Mouse (Mus musculus): ENCODE data around the gene Grcc10. TPM values are rescaled to one million over a fixed set of nuclear protein-coding genes. Genes with fewer than 3 reads are reported as not detected.

The Grcc10 gene
- polyA plus RNA-seq, 1 experiment from 2014 or later = 440 TPM

DNA sequence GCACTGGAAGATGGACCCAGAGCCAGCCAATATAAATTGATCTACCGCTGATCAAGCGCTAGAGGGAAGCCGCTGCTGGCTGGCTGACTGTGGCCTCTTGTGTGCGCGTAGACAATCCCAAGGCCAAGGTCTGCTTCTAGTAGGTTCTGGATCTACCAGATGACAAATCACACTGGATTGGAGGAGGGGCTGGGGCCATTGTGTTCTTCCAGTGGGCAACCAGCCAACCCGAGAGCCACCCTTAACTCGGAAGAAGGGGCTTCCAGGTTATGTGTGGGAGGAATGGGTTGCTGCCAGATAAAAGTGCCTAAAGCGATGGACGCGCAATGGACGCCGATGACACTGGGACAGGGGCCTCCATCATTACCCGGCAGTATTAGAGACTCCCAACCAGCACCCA lies 23.2 kb downstream of the Grcc10 start:
- 68% methylated on average over 13 of the region's 13 CpGs for WGBS
- H3K9me3 ChIP-seq (ENCODE audit: control insufficient read depth, low read length) = no peaks in the 10 kb centered on the region
- H3K4me2 ChIP-seq (ENCODE audit: low read length) = peak overlapping the region; percentile 45
- H3K4me1 ChIP-seq (replicated peaks; ENCODE audit: control insufficient read depth, insufficient read depth, low read length) = peaks cover 8% of the 10 kb centered on the region
- no peaks in the 10 kb centered on the region for H3K27me3 ChIP-seq (replicated peaks; ENCODE audit: control insufficient read depth, insufficient read depth, low read length)
- no peak for DNase-seq (ENCODE audit: low spot score)
- no peak; the same call in 1 of the 2 replicates for ATAC-seq (replicated peaks; ENCODE audit: low FRiP score, low TSS enrichment, low read depth)
- peak overlapping the region; percentile 37 for H3K4me3 ChIP-seq (ENCODE audit: low read depth, low read length)
- peak overlapping the region; percentile 83 for H3K27ac ChIP-seq (ENCODE audit: low read depth)
- H3K9ac ChIP-seq (ENCODE audit: low read length) = peak overlapping the region; percentile 53
- peaks cover 42% of the 10 kb centered on the region for H3K36me3 ChIP-seq (ENCODE audit: control insufficient read depth, insufficient read depth, low read length)

DNA sequence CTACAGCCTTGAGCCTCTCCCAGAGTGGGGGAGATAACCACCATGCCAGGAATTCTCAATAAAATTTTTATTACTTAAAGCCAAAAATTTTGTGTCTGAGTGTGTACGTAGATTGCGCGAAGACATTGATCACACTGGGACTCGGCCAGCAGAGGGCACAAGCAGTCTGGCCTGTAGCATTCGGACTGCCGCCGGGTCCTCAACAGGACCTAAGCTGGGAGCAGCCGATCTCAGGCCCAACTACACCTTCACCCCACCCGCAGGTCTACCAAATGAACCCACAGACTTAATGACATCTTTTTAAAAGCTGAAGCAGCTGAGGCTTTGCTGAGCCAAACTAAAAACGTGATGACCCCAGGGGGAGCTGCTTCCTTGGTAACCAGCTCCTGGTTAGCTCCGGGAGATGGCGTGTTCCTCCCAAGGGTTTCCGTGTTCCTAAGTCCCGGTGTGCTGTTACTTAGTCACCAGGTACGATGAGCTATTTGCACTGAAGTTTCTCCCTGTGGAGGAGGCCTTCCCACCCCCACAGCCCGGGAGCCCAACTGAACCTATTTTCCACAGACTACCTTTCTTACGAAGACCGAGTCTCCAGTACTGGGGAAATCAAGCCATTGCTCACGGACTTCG lies 24.2 kb downstream of the Grcc10 start:
- WGBS = 60% methylated on average over 20 of the region's 20 CpGs
- Histone ChIP-seq H3K27ac (ENCODE audit: low read depth) (peak overlapping the region; percentile 83), H3K9me3 (ENCODE audit: control insufficient read depth, low read length) (no peaks in the 10 kb centered on the region), H3K4me2 (ENCODE audit: low read length) (peak overlapping the region; percentile 45), H3K4me1 (replicated peaks; ENCODE audit: control insufficient read depth, insufficient read depth, low read length) (peaks cover 8% of the 10 kb centered on the region), H3K36me3 (ENCODE audit: control insufficient read depth, insufficient read depth, low read length) (peaks cover 42% of the 10 kb centered on the region), H3K27me3 (replicated peaks; ENCODE audit: control insufficient read depth, insufficient read depth, low read length) (no peaks in the 10 kb centered on the region), H3K4me3 (ENCODE audit: low read depth, low read length) (peak overlapping the region; percentile 37), H3K9ac (ENCODE audit: low read length) (peak overlapping the region; percentile 53)
- ATAC-seq (replicated peaks; ENCODE audit: low FRiP score, low TSS enrichment, low read depth) (no peak), DNase-seq (ENCODE audit: low spot score) (peak; percentile 77)

DNA sequence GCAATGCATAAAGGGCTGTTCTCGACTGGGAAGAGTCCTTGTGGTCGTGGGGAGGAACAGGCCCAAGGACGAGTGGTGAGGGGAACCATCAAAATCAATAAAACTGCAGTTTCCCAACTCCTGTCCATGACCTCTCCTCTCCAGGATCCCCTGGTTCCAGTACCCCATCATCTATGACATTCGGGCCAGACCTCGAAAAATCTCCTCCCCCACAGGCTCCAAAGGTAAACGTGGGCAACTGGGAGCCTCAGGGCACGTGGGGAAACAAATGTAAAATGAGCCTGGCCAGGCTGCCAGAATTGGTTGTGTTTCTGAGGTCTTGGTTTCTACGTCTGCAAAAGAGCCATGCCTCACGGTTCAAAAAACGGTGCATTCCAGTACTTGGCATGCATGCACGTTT lies 28.3 kb downstream of the Grcc10 start:
- H3K4me1 ChIP-seq (replicated peaks; ENCODE audit: control insufficient read depth, insufficient read depth, low read length) = peaks cover 21% of the 10 kb centered on the region
- H3K9ac ChIP-seq (ENCODE audit: low read length) = peak overlapping the region; percentile 96
- H3K36me3 ChIP-seq (ENCODE audit: control insufficient read depth, insufficient read depth, low read length) = peaks cover 59% of the 10 kb centered on the region
- WGBS = 11% methylated on average over 11 of the region's 11 CpGs
- H3K27ac ChIP-seq (ENCODE audit: low read depth) = 0 out of 2 replicates have a peak overlapping the region, but pooled peaks have one; percentile 82
- DNase-seq (ENCODE audit: low spot score) (no peak), ATAC-seq (replicated peaks; ENCODE audit: low FRiP score, low TSS enrichment, low read depth) (no peak)
- H3K9me3 ChIP-seq (ENCODE audit: control insufficient read depth, low read length) = no peaks in the 10 kb centered on the region
- peak overlapping the region; percentile 95 for H3K4me3 ChIP-seq (ENCODE audit: low read depth, low read length)
- H3K27me3 ChIP-seq (replicated peaks; ENCODE audit: control insufficient read depth, insufficient read depth, low read length) = no peaks in the 10 kb centered on the region
- peak overlapping the region; percentile 61 for H3K4me2 ChIP-seq (ENCODE audit: low read length)

DNA sequence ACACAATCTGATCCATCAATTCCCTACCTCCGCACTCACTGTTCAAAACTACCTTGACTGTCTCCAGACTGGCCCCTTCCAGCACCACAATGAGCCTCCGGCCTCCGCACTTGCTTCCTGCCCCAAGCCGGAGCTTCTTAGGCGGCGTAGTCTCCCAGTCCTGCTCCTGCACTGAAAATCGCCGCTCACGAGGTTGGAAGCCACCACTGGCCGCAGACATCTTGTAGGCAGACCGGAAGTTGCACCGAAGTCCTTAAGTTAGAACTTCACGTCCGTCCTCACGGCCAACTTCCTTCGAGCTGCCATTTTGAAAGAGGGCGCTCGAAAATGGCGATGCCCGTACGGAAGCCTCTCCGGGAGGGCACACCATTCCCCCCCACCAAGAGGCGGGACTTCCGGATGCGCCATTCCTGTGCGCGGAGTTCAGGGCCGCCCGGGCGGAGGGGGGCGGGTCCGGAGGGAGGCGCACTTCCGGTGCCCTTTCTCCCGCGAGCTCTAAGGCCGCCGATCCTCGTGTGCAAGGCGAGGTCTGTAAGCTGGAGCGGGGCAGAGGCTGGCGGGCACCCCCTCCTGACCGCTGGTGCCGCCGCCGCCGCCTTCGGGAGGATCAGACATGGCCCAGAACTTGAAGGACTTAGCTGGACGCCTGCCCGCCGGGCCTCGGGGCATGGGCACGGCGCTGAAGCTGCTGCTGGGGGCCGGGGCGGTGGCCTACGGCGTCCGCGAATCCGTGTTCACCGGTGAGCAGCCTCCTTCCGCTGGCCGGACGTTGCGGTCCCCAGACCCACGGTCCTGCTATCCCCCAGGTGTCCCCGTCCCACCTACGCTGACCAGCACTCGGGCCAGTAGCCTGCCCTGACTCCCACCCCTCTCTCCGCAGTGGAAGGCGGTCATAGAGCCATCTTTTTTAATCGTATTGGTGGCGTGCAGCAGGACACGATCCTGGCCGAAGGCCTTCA lies 29.1 kb downstream of the Grcc10 start, which contains the start of the genes Emg1 and Phb2:
Emg1 (minus strand) TSS at position 355 of the 959 bp plus-strand sequence.
Phb2 (plus strand) TSS at position 513 of the 959 bp plus-strand sequence.
- no peaks in the 10 kb centered on the region for H3K27me3 ChIP-seq (replicated peaks; ENCODE audit: control insufficient read depth, insufficient read depth, low read length)
- peak within 1 kb of the TSS; percentile 82 for H3K27ac ChIP-seq (ENCODE audit: low read depth)
- peaks cover 21% of the 10 kb centered on the region for H3K4me1 ChIP-seq (replicated peaks; ENCODE audit: control insufficient read depth, insufficient read depth, low read length)
- ATAC-seq (replicated peaks; ENCODE audit: low FRiP score, low TSS enrichment, low read depth) (peak; percentile 95), DNase-seq (ENCODE audit: low spot score) (peak; percentile 98)
- H3K4me3 ChIP-seq (ENCODE audit: low read depth, low read length) = peak within 1 kb of the TSS; percentile 95
- peak within 1 kb of the TSS; percentile 61 for H3K4me2 ChIP-seq (ENCODE audit: low read length)
- peaks cover 60% of the 10 kb centered on the region for H3K36me3 ChIP-seq (ENCODE audit: control insufficient read depth, insufficient read depth, low read length)
- under 1% methylated on average over 66 of the region's 76 CpGs for WGBS
- peak within 1 kb of the TSS; percentile 96 for H3K9ac ChIP-seq (ENCODE audit: low read length)
- no peaks in the 10 kb centered on the region for H3K9me3 ChIP-seq (ENCODE audit: control insufficient read depth, low read length)

DNA sequence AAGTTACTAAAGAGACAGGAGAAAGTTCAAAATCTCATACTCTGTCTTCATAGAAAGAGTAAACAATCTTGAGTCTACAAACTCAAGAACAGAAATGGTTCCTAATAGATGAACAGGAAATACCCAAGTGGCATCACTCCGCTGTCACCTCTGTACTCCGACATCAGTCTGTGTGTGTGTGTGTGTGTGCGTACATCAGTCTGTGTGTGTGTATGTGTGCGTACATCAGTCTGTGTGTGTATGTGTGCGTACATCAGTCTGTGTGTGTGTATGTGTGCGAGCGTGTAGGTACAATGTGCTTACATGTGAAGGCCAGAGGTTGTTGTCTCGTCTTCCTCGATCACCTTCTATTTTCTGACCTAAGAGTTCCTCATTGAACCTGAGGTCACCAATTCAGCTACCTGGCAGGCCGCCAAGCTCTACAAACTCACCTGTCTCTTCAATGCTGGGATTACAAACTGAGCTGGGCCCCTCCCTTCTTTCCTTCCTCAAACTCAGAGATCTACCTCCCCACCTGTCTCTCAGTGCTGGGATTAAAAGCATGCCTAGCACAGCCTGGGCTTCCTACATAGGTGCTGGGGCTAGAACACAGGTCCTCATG lies 32.8 kb downstream of the Grcc10 start:
- Histone ChIP-seq H3K9ac (ENCODE audit: low read length) (no peak overlapping the region), H3K4me1 (replicated peaks; ENCODE audit: control insufficient read depth, insufficient read depth, low read length) (peaks cover 15% of the 10 kb centered on the region), H3K27ac (ENCODE audit: low read depth) (no peak overlapping the region), H3K4me3 (ENCODE audit: low read depth, low read length) (no peak overlapping the region), H3K27me3 (replicated peaks; ENCODE audit: control insufficient read depth, insufficient read depth, low read length) (no peaks in the 10 kb centered on the region), H3K36me3 (ENCODE audit: control insufficient read depth, insufficient read depth, low read length) (peaks cover 61% of the 10 kb centered on the region), H3K9me3 (ENCODE audit: control insufficient read depth, low read length) (no peaks in the 10 kb centered on the region), H3K4me2 (ENCODE audit: low read length) (no peak overlapping the region)
- DNase-seq (ENCODE audit: low spot score) = no peak
- WGBS = 93% methylated on average over 10 of the region's 10 CpGs
- ATAC-seq (replicated peaks; ENCODE audit: low FRiP score, low TSS enrichment, low read depth) = no peak

DNA sequence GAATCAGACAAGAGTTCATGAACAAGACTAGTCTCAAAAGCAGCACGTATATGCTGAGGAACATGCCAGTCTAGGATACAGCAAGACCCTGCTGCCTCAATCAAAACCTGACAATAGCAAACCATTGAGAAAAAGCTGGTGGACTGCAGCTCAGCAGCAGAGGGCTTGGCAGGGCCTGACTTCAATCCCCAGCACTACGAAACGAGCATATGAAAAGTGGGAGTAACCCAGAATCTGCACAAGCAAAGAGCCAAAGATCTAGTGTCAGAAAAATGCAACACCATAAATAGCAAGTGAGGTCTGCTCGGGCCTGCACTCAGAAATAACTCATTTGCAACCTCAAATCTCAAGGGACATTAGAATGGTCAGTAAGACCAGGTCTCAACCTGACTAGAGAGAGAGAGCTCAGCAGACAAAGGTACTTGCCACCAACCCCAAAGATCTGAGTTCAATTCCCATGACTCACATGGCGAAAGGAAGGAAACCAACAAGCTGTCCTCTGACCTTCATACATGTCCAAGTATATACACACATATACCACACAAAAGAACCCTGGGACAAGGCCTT lies 35.0 kb downstream of the Grcc10 start:
- 86% methylated on average over 5 of the region's 5 CpGs for WGBS
- Histone ChIP-seq H3K36me3 (ENCODE audit: control insufficient read depth, insufficient read depth, low read length) (peaks cover 83% of the 10 kb centered on the region), H3K9ac (ENCODE audit: low read length) (no peak overlapping the region), H3K9me3 (ENCODE audit: control insufficient read depth, low read length) (no peaks in the 10 kb centered on the region), H3K4me2 (ENCODE audit: low read length) (no peak overlapping the region), H3K4me1 (replicated peaks; ENCODE audit: control insufficient read depth, insufficient read depth, low read length) (peaks cover 12% of the 10 kb centered on the region), H3K27me3 (replicated peaks; ENCODE audit: control insufficient read depth, insufficient read depth, low read length) (no peaks in the 10 kb centered on the region), H3K27ac (ENCODE audit: low read depth) (no peak overlapping the region), H3K4me3 (ENCODE audit: low read depth, low read length) (no peak overlapping the region)
- DNase-seq (ENCODE audit: low spot score) (no peak), ATAC-seq (replicated peaks; ENCODE audit: low FRiP score, low TSS enrichment, low read depth) (no peak)

DNA sequence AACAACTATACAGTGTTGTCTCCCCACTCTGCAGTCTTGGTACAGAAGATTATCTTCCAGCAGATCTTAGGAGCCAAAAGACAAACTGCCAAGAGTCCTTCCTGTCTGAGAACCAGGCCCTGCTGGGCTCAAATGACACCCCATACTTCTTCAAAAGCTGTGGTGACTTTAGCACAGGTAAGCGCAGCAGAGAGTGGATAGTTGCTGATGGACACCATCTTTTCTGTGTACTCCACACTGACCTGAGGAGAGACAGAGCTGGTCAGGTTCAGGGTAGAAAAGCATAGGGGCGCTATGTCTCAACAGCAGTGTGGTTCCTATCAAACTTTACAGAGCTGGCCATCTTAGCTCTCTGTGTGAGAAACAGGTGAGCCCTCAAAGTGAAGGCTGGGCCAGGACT lies 36.8 kb downstream of the Grcc10 start:
- H3K36me3 ChIP-seq (ENCODE audit: control insufficient read depth, insufficient read depth, low read length) = peaks cover 96% of the 10 kb centered on the region
- ATAC-seq (replicated peaks; ENCODE audit: low FRiP score, low TSS enrichment, low read depth) = no peak

DNA sequence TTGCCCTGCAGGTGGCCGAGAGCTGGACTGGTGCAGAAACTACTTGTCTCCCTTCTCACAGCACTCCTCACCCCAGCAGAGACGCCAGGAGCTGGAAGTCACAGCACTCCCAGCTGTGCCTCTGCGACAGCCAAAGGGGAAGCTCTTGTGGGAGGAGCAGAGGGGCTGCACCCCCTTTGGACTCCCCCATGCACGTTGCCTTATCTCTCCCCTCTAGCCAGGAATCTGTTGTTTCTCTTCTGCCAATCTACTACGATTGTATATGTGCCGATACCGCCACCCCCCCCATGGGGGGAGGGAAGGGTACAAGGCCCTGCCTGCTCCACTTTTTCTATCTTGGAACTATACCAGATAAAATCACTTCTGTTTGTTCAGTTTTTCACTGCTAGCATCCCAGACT lies 37.4 kb downstream of the Grcc10 start:
- Histone ChIP-seq H3K36me3 (ENCODE audit: control insufficient read depth, insufficient read depth, low read length) (peaks cover 98% of the 10 kb centered on the region), H3K9me3 (ENCODE audit: control insufficient read depth, low read length) (no peaks in the 10 kb centered on the region), H3K9ac (ENCODE audit: low read length) (no peak overlapping the region), H3K4me1 (replicated peaks; ENCODE audit: control insufficient read depth, insufficient read depth, low read length) (no peaks in the 10 kb centered on the region), H3K27me3 (replicated peaks; ENCODE audit: control insufficient read depth, insufficient read depth, low read length) (no peaks in the 10 kb centered on the region), H3K4me3 (ENCODE audit: low read depth, low read length) (no peak overlapping the region), H3K27ac (ENCODE audit: low read depth) (no peak overlapping the region), H3K4me2 (ENCODE audit: low read length) (no peak overlapping the region)
- WGBS = 71% methylated on average over 7 of the region's 7 CpGs
- ATAC-seq (replicated peaks; ENCODE audit: low FRiP score, low TSS enrichment, low read depth) (no peak), DNase-seq (ENCODE audit: low spot score) (no peak)

More for the DNA sequence above, 36.8 kb downstream of the Grcc10 start:
- Histone ChIP-seq H3K4me1 (replicated peaks; ENCODE audit: control insufficient read depth, insufficient read depth, low read length) (no peaks in the 10 kb centered on the region), H3K9me3 (ENCODE audit: control insufficient read depth, low read length) (no peaks in the 10 kb centered on the region), H3K27me3 (replicated peaks; ENCODE audit: control insufficient read depth, insufficient read depth, low read length) (no peaks in the 10 kb centered on the region), H3K4me3 (ENCODE audit: low read depth, low read length) (no peak overlapping the region), H3K9ac (ENCODE audit: low read length) (no peak overlapping the region), H3K4me2 (ENCODE audit: low read length) (no peak overlapping the region), H3K27ac (ENCODE audit: low read depth) (no peak overlapping the region)
- no peak for DNase-seq (ENCODE audit: low spot score)
- WGBS = 88% methylated on average over 2 of the region's 2 CpGs

Data from intestine, embryonic 14.5 days (tissue).